In genomic region chr6:117185381-117185780, GRCm38 (mm10) we compare ENCODE assay signal across 32 mouse cellular contexts. TPM values are rescaled to one million over a fixed set of nuclear protein-coding genes. Genes with fewer than 3 reads are reported as not detected.
"Had no signal": no experiment of that assay in that cellular context is flagged by ENCODE, and none has a peak within 500 bp of the region (broad histone marks: within the 10 kb centered on the region; RNA-seq: fewer than 3 reads in every experiment).

No protein-coding gene starts in this region.

- H3K9me3 ChIP-seq: limb, embryonic 10.5 days; limb, embryonic 12.5 days; limb, embryonic 13.5 days; limb, embryonic 15.5 days; liver, embryonic 12.5 days; liver, embryonic 13.5 days; liver, embryonic 15.5 days; lung, embryonic 15.5 days; midbrain, embryonic 10.5 days; midbrain, embryonic 12.5 days; midbrain, embryonic 13.5 days; midbrain, embryonic 15.5 days; neural tube, embryonic 12.5 days had no signal

- H3K4me2 ChIP-seq: limb, embryonic 12.5 days; limb, embryonic 13.5 days; limb, embryonic 15.5 days; liver, embryonic 11.5 days; liver, embryonic 12.5 days; liver, embryonic 13.5 days; liver, embryonic 15.5 days; lung, embryonic 14.5 days; lung, embryonic 15.5 days; midbrain, embryonic 11.5 days; midbrain, embryonic 12.5 days; midbrain, embryonic 13.5 days; midbrain, embryonic 15.5 days; neural tube, embryonic 12.5 days had no signal

- H3K27ac ChIP-seq: limb, embryonic 10.5 days; limb, embryonic 12.5 days; limb, embryonic 13.5 days; limb, embryonic 15.5 days; liver, embryonic 12.5 days; liver, embryonic 13.5 days; liver, embryonic 14.5 days; liver, embryonic 15.5 days; lung, embryonic 15.5 days; macrophage; midbrain, embryonic 10.5 days; midbrain, embryonic 12.5 days; midbrain, embryonic 13.5 days; midbrain, embryonic 15.5 days; neural tube, embryonic 12.5 days had no signal

- H3K4me3 ChIP-seq: limb, embryonic 10.5 days; limb, embryonic 12.5 days; limb, embryonic 13.5 days; limb, embryonic 15.5 days; liver, embryonic 12.5 days; liver, embryonic 13.5 days; liver, embryonic 15.5 days; lung, embryonic 15.5 days; megakaryocyte, embryonic 14.5 days; midbrain, embryonic 10.5 days; midbrain, embryonic 12.5 days; midbrain, embryonic 13.5 days; midbrain, embryonic 15.5 days; myocyte; neural tube, embryonic 12.5 days had no signal

- DNase-seq: left cerebral cortex, postnatal 4 days; liver; liver, embryonic 13.5 days; liver, postnatal 0 days; lung, adult 18-20 months; lung, adult 2 months; lung, embryonic 14.5 days; lung, postnatal 10 days; lung, postnatal 14 days; lung, postnatal 36 days; lung, postnatal 4 days; midbrain, embryonic 14.5 days had no signal

- ATAC-seq: liver, embryonic 12.5 days; liver, postnatal 0 days; lung, postnatal 0 days; midbrain, embryonic 13.5 days; midbrain, embryonic 15.5 days had no signal

- H3K9ac ChIP-seq: limb, embryonic 12.5 days; limb, embryonic 13.5 days; limb, embryonic 15.5 days; liver, embryonic 12.5 days; liver, embryonic 13.5 days; liver, embryonic 14.5 days; liver, embryonic 15.5 days; liver, postnatal 0 days; lung, embryonic 14.5 days; lung, embryonic 15.5 days; midbrain, embryonic 12.5 days; midbrain, embryonic 13.5 days; midbrain, embryonic 15.5 days; neural tube, embryonic 12.5 days had no signal

- H3K36me3 ChIP-seq: limb, embryonic 12.5 days; limb, embryonic 15.5 days; liver, embryonic 12.5 days; liver, embryonic 13.5 days; liver, embryonic 15.5 days; lung, embryonic 15.5 days; midbrain, embryonic 10.5 days; midbrain, embryonic 12.5 days; midbrain, embryonic 13.5 days; midbrain, embryonic 15.5 days; neural tube, embryonic 12.5 days had no signal

- H3K27me3 ChIP-seq: limb, embryonic 12.5 days; limb, embryonic 13.5 days; limb, embryonic 15.5 days; liver, embryonic 13.5 days; liver, embryonic 15.5 days; lung, embryonic 15.5 days; midbrain, embryonic 15.5 days; neural tube, embryonic 12.5 days had no signal

- H3K4me1 ChIP-seq: limb, embryonic 15.5 days; liver, embryonic 12.5 days; liver, embryonic 13.5 days; liver, embryonic 15.5 days; lung, embryonic 15.5 days; megakaryocyte, embryonic 14.5 days; midbrain, embryonic 15.5 days; neural tube, embryonic 12.5 days had no signal

RNA-seq across cellular contexts. Expression of gene Cxcl12, which starts 17.0 kb away (rescaled TPM):
- total RNA-seq: monocyte, adult 5-6 weeks had no signal
